Mouse (Mus musculus): ENCODE results near the gene Gpr162.
"Not testable (repeated sequence)": the region's sequence is repeated elsewhere in the genome, so short reads cannot be mapped to it uniquely, and the experiment has no call there.

Gene Gpr162

DNA sequence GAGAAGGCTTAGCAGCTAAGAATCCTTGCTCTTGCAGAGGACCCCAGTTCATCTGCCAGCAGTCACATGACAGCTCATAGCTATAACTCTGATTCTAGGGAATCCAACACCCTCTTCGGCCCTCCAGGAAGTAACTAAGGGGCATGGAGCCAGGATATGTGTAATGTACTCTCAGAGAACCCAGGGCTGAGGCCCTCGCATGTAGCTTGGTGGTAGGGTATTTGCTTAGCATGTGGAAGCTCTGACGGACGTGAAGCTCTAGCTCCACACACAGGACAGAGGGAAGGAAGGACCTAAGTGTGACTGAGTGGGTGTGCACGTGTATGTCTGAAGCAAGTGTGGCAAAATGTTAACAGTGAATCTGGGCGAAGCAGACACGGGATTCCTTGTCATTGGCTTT, 27.4 kb downstream of the Gpr162 start:
- no peak for DNase-seq (ENCODE audit: low spot score)

- no peak for DNase-seq (ENCODE audit: low spot score)
These were observed 28.3 kb downstream of the Gpr162 start for GRCm38 (mm10) chr6:124835531-124835930.

DNA sequence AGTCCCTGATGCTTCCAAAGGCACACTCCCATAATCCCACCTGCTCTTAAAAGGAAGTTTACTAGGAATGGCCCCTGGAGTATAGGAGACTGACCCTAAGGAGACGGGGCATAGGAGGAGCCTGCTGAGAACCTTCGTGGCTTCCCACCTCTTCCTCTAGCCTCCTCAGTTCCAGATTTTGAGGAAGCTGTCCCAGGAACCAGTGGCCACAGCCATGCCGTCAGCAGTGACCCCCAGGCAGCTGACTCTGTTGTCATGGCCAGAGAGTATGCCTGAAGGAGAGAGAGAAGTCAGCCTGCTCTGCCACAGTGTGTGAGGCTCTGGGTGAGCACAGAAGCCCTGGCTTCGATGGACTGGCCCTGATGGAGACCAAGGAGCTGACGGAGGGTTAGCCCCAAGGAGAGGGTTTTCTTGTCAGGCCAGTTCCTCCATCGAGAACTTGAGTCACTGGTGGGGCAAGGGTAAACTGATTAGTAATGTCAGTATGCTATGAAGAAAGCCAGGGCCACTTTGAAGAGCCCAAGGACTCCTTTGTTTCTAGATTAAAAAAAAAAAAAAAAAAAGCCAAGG, 29.2 kb downstream of the Gpr162 start:
- DNase-seq (ENCODE audit: low spot score) = no peak

DNA sequence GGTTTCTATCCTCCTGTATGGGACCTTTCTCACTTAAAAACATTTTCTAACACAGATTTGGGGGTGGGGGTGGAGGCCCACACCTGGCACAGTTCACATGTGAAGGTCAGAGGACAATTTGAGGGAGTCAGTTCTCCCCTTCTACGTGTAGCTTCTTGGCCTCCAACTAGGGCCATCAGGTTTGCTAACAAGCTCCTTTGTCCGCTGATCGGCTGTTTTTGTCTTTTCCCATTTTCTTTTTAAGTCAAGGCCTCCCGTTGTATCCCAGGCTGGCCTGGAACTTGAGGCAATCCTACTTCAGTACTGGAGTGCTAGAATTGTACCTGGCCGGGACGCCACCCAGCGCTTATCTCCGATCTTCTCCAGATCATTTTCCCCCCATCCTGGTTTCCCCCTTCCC, 32.1 kb downstream of the Gpr162 start:
- no peak for DNase-seq (ENCODE audit: low spot score)

- DNase-seq (ENCODE audit: low spot score) = not testable (repeated sequence)
These were observed 32.6 kb downstream of the Gpr162 start for GRCm38 (mm10) chr6:124831199-124831598.

- DNase-seq (ENCODE audit: low spot score) = peak; percentile 92
These were observed 33.7 kb downstream of the Gpr162 start for GRCm38 (mm10) chr6:124829799-124830700.

DNA sequence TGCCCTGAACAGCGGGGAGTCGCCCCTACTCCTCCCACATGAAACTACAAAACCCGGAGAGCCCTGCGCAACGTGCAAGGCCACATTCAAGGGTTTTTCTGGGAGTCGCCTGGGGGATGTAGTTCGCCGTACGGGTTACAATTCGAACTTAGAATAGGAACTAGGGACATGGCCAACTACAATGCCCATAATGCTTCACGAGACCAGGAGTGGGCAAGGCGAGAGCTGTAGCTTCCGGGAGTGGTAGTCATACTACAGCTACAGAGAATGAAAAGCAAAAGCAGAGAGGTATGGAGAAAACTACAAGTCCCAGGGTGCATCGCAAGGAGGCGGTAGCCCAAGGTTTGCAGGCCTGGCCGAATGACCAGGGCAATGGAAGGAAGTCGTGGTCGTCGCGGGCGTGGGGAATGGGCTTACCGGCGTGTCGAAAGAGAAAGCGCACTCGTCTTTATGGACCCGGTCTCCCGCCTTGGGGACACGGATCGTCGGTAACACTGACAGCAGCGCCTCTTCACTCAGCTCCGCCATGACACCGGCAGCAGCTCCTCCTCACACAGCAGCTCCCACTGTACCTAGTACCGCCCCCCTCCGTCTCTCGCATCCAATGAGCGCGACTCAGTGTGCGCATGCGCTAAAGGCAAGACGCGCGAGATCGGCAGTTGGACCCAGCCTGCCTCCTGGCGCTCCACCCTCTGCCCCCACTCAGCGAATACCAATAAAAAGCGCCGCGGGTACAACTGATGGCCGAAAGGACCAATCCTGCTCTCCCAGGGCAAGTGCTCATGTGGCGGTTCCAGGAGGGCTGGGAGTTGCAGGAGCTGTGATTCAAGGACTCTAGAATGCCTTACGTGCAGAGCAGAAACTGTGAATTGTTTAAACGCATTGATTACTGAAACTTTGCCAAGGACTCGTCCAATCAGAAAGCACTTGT, 34.6 kb downstream of the Gpr162 start, which contains the start of the genes Usp5 and Cdca3:
TSS of gene Usp5 (minus strand) at position 617 of the 931 bp plus-strand sequence.
TSS of gene Cdca3 (plus strand) at position 680 of the 931 bp plus-strand sequence.
- peak; percentile 96 for DNase-seq (ENCODE audit: low spot score)

- DNase-seq (ENCODE audit: low spot score) = peak; percentile 62
These were observed 35.6 kb downstream of the Gpr162 start for GRCm38 (mm10) chr6:124828101-124828592.

DNA sequence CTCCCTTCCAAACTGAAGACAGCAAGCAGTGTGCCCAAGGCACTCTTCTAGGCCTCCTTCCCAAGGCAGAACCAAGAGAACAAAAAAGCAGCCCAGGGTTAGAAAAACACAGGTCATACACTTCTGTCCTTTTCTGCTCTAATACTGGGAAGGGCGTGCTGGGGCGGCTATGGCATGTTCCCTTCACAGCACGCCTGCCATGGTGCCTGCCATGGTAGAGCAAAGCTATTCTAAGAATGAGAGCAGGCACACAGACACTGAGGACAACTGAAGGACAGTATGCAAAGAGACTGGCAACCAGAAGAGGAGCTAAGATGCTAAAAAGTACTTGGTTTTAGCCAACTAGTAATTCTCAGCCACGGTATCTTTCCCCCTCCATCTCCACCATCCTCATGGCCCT, 41.7 kb downstream of the Gpr162 start:
- no peak for DNase-seq (ENCODE audit: low spot score)

GRCm38 (mm10) chr6:124820891-124821290, 42.9 kb downstream of the Gpr162 start:
- no peak for DNase-seq (ENCODE audit: low spot score)

GRCm38 (mm10) chr6:124817971-124818370, 45.8 kb downstream of the Gpr162 start:
- DNase-seq (ENCODE audit: low spot score) = no peak

GRCm38 (mm10) chr6:124817563-124817962, 46.2 kb downstream of the Gpr162 start:
- DNase-seq (ENCODE audit: low spot score) = no peak

DNA sequence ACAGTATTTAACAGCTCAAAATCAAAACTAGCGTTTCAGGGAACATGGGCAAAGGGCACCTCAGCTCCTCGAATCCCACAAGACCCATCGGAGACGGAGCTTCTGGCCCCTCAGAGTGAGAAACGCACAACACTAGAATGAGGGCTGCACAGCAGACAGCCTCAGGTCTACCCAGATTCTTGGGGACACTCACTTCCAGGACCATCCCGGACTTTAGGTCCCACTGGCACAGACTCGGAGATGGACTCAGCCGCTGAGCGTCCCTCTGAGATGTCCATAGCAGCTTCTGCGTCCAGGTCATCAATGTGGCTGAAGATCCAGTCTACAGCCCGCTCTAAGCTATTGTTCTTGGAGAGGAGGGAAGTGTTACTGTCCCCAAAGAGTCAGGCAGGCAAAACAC, 46.7 kb downstream of the Gpr162 start:
- no peak for DNase-seq (ENCODE audit: low spot score)

DNA sequence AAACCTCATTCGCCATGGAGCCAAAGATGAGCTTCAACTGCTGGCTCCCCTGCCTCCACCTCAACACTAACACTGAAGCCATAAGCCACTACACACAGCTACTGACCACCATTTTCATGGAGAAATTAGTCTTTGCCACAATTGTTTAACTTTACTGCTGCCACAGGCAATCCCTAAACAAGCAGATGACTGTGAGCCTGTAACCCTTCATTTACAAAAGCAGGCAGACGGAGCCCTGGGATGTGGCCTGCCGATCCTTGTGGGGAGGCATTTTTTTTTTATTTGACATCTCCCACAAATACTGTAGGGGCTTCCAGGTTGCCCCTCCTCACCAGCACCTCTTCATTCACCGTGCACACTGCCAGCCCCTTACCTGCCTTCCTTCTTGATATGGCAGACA, 47.2 kb downstream of the Gpr162 start:
- peak; percentile 25 for DNase-seq (ENCODE audit: low spot score)

DNA sequence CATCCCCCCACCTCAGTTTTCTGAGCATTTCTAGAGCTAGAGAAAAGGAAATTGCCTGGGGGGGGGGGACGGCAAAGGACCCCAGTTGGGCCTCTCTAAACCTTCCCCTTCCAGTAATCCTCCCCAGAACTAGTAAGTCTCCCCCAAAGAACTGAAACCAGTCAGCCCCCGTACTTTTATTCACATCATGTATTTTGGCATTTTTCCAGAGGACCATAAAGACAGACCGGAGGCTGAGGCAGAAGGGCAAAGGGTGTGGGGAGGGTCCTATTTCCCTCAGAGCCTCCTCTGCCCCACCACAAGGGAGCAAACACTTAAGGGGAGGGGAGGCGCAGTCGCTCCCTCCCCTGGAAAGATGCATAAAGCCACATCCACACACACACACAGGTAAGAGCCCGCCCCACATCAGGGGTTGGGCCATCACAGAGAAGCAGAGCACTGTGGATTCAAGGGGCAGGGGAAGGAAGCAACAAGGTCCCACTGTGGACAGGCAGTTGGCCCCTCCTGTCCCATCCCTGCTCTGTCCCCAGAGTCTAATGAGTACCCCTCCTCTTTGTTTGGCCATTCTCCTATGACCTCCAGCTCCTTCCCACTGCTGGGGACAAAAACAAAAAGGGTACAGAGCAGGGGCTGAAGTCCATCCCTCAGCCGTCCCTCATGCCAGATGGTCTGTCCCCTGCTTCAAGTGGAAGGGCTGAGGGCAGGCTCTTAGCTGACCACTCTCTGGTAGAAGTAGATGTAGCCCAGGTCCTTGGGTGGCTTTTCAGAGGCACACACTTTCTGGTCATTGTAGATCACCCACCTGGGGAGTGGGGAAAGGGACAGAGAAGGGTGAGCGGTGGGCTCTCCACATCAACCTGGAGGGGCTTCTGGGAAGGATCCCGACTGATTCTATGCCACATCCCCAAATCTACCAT, 48.7 kb downstream of the Gpr162 start:
- DNase-seq (ENCODE audit: low spot score) = no peak

DNA sequence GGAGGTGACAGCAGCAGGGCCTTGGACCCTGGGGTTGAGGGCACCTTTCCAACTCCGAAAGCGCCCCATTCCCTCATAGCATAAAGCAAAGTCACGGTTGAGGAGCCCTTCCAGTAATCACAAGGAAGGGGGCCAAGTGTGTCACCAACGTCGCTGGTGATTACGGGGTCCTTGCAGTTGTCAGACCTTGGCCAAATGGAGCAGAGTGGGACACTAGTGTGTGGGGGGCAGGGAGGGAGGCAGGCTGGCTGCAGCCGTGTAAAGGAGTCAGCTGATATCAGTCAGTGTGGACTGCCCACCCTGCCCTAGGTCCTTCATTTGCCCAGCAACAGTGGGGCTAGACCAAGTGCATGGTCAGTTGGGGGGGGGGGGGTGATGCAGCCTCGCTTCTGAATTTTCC, 49.3 kb downstream of the Gpr162 start:
- DNase-seq (ENCODE audit: low spot score) = no peak

- peak; percentile 93 for DNase-seq (ENCODE audit: low spot score)
These were observed 49.9 kb downstream of the Gpr162 start, which contains the start of gene Tpi1 for GRCm38 (mm10) chr6:124813933-124814332. Gene Tpi1 (minus strand): TSS chr6:124814296.

DNA sequence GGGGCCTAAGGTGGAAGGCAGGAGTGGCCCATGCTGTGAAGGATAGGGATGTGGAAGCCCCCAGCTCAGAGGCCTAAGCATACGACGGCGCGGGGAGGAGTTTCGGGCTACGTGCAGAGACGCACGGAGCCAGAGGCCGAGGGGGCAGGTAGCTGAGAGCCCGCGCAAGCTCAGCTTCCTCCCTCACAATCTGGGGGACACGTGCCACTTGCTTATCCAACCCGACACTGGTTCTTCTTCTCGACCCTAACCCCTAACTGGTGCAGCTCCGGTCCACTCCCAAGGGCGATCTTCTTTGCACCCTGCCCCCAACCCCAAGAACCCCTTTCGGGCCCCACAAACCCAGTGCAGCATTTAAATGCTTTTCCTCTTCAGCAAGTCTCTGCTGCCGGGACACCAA, 50.3 kb downstream of the Gpr162 start:
- peak; percentile 77 for DNase-seq (ENCODE audit: low spot score)

GRCm38 (mm10) chr6:124812848-124813247, 50.9 kb downstream of the Gpr162 start:
- no peak for DNase-seq (ENCODE audit: low spot score)

DNA sequence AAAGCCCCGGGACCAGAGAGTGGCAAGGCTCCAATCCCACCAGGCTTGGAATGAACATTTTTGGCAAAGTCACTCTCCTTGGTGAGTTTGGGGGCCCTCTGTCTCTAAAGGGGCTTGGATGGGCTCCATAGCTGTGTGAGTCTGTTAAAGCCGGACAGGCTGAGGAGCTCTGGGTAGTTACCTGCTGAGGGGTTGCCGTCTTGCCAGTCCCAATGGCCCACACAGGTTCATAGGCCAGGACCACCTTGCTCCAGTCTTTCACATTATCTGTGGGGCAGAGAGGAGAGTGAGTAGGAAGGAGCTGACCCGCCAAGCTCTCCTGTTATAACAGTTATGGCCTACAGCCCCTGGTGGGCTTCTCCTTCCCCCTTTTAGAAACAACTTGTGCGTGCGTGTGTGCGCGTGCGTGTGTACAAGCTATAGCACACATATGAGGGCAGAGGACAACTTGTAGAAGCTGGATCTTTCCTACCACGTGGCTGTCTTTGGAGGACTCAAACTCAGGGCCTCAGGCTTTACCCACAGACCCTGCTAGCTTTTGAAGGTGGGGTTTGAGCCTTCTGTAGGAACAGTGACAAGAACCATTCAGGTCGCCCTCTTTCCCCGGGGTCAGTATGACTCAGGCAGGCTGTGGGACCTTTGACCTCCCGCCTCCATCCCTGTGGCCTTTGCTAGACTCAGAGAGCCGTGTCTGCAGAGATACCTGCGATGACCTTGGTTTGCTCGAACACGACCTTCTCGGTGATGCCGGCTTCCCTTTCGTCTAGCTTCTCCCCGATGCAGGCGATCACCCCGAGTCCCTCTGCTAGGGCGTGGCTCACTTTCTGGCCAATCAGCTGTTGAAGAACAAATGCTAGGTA, 51.9 kb downstream of the Gpr162 start:
- DNase-seq (ENCODE audit: low spot score) = no peak
